Mouse (Mus musculus) myocyte (in vitro differentiated cells): ENCODE results near the gene Mylip.

ENCODE experiments used
- E2F4 ChIP-seq: IDR thresholded peaks from one replicate; pipeline ENCODE4 v1.6.1; 2011; ENCODE audit warnings: mild to moderate bottlenecking, control low read depth, moderate library complexity; ENCODE audit not compliant: insufficient read depth
- POLR2AphosphoS2 ChIP-seq: IDR thresholded peaks from one replicate; pipeline ENCODE4 v1.6.1; 2011; ENCODE audit warnings: low read depth, control low read depth; ENCODE audit not compliant: insufficient read length

GRCm38 (mm10) chr13:45453033-45453432 is 63.5 kb downstream of the Mylip start:
- TF ChIP-seq E2F4 (no peak), POLR2AphosphoS2 (no peak)
